Mouse (Mus musculus): ENCODE data around the gene Babam1.

The Babam1 gene

DNA sequence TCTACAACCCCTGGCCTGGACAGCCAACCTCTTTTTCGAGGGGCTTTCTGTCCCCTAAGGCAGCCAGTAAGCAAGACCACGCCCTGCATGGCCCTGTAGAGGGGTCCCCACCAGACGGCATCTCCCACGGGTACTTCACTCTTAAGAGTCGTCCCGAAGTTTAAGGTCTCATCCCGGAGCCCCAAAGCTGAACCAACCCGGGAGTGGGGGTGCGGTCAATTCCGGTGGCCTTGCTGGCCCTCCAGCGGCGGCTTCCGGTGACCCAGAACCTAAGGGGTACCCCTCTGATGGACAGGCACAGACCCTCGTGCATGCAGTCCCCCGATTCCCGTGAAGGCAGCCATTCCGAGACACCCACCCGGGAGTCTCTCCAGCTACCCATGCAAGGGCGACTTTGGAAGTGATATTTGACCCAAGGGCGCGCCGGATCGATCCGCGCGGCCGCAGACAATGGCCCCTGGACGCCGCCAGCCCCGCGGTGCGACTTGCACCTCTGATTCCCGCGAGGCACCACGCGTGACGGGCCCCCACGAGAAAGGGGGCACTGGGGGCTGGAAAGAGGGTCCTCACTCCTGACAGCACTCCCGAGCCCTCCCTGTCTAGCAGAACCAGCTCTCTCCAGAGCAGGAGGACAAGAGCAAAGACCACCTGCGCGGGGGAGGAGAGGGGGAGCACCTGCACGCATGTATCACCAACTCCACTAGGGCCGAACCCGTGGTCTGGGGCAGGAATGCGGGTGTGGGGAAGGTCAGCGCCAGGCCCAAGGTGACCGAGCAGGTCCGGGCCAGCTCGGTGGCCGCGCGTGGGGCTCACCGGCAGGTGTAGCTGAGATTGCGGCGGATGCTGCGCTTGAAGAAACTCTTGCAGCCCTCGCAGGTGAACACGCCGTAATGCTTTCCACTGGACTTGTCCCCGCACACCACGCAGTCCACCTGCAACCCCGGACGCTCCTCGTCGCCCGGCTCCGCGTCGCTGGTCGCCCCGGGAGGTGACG lies 16.2 kb upstream of the Babam1 start:
- peak; percentile 62 for DNase-seq (ENCODE audit: extremely low spot score, low spot score)

GRCm38 (mm10) chr8:71381421-71381970 lies 15.2 kb upstream of the Babam1 start, which contains the start of gene Nr2f6:
Gene Nr2f6, minus strand, starts transcription at chr8:71381960.
- peak; percentile 85 for DNase-seq (ENCODE audit: extremely low spot score, low spot score)

- DNase-seq (ENCODE audit: extremely low spot score, low spot score), result peak; percentile 92
Observed at GRCm38 (mm10) chr8:71381971-71382961, 14.4 kb upstream of the Babam1 start.

GRCm38 (mm10) chr8:71383396-71383795 lies 13.3 kb upstream of the Babam1 start:
- DNase-seq (ENCODE audit: extremely low spot score, low spot score), result peak; percentile 59

DNA sequence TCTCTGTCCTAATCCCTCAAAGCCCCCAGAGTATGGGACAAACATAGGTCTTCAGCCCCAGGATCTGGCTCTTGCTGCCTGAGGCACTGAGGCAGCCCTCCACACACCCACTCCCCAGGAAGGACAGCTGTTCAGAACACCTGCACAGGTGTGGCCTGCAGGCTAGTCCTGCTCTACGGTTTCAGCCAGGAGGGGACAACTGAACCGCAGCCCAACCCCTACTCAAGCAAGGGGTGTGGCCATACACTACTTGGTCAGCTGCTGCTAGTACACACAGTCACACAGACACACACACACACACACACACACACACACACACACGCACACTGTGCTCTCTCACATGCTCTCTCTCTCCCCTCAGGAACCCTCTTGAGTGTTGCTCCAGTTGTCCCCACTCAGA lies 12.8 kb upstream of the Babam1 start:
- no peak for DNase-seq (ENCODE audit: extremely low spot score, low spot score)

DNA sequence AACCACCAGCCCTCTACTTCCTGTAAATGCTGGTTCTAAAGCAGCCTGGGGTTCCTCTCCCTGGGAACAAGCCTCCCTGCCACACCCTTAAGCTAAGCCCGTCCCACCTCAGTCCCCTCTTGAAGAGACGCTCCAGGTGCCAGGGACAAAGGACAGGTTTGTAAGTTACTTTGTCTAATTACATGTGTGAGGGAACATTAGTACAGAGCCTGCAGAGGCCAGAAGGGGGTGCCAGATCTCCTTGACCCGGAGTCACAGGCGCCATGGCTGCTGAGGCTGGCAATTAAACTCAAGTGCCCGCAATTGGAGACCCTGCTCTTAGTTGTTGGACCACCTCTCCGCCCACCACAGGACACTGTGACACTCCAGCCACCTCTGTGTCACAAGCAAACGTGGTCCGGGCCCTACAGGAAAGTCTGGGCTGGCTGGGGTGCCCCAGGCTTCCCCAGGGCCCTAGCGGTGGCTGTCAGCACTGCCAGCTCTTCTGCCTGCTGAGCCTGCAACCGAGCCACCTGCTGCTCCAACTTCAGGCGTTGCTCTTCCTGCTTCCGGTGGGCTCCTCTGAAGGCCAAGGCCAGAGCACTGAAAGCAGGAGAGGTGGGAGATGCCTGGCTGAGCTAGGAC lies 11.3 kb upstream of the Babam1 start:
- no peak for DNase-seq (ENCODE audit: extremely low spot score, low spot score)

DNA sequence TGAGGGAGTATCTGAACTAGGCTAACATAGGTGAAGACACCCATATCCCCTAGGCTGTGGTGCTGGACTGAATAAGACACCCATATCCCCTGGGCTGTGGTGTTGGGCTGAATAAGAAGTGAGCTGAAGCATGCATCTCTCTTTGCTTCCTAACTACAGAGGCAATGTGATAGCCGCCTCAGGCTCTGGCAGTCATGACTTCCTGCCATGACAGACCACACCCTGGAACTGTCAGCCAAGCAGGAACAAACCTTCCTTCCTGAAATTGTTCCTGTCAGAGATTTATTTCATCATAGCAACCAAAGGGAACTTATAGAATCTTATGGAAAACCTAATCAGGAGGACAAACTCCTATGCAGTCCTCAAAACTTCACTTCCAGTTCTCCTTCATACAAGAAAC lies 8.4 kb upstream of the Babam1 start:
- no peak for DNase-seq (ENCODE audit: extremely low spot score, low spot score)

DNA sequence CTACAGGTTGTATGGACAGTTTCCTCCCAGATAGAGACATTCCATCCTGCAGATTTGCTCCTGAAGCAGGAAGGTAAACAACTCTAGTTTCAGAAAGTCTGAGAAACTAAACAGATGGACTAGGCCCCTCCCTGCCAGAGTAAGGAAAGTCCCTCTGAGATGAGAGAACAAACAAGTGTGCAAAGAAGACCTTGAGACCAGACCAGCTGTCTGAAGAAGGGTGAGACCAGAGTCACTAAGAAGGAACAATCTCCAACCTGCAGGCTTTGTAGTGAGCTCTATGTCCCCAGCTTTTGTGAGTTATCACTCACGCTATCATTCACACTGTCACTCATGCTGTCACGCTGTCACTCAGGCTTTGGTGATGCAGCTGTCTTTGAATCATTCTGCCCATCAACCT lies 5.0 kb upstream of the Babam1 start:
- DNase-seq (ENCODE audit: extremely low spot score, low spot score), result no peak

- DNase-seq (ENCODE audit: extremely low spot score, low spot score), result no peak
Observed at GRCm38 (mm10) chr8:71392391-71392790, 4.3 kb upstream of the Babam1 start.

DNA sequence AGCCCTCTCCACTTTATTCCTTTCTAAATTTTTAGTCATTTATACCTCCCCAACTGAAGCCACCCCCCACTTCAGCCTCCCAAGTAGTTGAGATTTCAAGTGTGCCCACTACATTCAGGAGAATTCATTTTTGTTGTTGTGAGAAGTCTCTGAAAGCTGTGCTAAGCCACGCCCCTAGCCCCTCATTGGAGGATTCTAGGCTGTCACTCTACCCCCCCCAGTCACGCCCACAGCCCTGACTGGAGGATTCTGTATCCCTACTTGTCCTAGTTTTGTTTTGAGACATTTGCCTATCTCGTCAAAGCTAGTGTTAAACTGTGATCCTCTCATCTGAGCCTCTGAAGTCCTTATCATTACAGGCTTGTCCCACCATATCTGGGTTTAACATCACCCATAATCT lies 3.8 kb upstream of the Babam1 start:
- DNase-seq (ENCODE audit: extremely low spot score, low spot score), result no peak

DNA sequence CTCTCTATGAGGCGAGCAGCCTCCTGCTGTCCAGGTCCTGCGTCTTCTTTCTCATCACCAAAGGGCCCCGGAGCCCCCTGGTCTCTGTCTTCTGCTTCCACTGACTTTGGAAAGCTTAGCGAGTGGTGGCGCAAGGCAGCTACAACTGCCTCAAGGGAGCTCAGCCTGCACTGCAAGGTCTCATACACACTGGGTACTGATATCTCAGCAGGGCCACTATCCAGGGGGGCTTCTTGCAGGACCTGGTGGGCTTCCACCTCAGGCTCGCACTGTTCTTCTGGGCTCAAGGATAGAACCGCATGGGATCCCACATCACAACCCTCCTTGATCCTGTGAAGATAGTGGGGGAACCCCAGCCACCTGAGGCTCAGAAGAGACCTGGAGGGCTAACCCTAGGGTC lies 2.2 kb upstream of the Babam1 start:
- no peak for DNase-seq (ENCODE audit: extremely low spot score, low spot score)

GRCm38 (mm10) chr8:71395071-71395470 lies 1.6 kb upstream of the Babam1 start:
- DNase-seq (ENCODE audit: extremely low spot score, low spot score), result no peak

DNA sequence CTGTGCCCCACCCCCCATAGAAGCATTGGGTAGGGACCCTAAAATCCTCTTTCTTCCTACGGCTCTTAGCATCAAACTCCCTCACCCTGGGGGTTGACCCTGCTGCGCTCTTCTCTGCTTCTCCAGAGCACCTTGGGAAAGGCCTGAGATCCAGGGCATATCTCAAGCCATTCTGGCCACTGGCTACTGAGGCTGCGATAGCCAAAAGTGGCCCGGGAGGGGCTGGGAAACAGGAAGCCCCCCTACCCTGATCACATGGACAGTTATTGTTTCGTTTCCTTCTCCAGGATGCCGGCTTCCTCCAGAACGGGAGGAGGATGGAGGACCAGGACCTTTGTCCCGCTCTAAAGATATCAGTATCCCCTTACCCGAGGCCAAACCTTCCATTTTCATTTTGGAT lies 1.0 kb upstream of the Babam1 start, which contains the start of gene Ushbp1:
Gene Ushbp1 (minus strand): TSS at position 174 of the 400 bp plus-strand sequence.
- no peak for DNase-seq (ENCODE audit: extremely low spot score, low spot score)

- DNase-seq (ENCODE audit: extremely low spot score, low spot score), result no peak
Observed at GRCm38 (mm10) chr8:71397701-71398100, 1.0 kb downstream of the Babam1 start.

DNA sequence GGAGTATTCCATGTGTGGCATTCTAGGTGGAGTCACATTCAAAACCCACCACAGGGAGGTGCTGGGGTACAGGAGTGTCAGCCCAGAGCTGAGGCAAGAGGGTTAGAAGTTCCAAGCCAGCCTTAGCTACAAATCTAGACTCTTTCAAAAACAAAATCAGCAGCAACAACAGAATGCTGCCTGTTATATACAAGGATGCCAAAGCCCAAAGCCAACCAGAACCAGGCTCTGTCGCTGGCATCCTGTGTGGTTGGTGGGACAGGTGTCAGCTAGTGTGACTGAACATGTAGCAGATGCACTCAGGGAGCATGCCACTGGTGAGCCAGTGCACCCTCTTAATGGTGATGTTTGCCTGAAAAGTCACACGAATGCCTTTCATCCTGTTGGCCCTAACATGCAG lies 4.2 kb downstream of the Babam1 start:
- no peak for DNase-seq (ENCODE audit: extremely low spot score, low spot score)

DNA sequence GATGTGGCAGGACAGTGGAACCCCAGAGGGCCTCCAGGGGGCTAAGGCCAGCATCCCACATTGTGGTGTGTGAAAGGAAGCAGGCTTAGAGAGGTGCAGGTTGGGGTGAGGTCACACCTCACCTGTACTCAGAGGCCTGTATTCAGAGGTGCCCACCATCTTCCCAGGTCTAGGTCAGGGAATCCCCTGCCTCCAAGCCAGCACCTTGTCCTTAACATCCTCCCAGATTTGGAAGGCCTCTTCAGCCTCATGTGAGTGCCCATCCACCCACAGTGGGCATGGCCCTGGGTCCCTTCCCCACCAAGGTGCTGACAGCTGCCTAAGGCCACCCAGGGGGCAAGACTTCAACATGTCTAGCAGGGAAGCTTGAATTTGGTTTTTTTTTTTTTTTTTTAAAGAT lies 4.8 kb downstream of the Babam1 start:
- no peak for DNase-seq (ENCODE audit: extremely low spot score, low spot score)

- peak; percentile 11 for DNase-seq (ENCODE audit: extremely low spot score, low spot score)
Observed at GRCm38 (mm10) chr8:71402446-71402964, 5.8 kb downstream of the Babam1 start.

DNA sequence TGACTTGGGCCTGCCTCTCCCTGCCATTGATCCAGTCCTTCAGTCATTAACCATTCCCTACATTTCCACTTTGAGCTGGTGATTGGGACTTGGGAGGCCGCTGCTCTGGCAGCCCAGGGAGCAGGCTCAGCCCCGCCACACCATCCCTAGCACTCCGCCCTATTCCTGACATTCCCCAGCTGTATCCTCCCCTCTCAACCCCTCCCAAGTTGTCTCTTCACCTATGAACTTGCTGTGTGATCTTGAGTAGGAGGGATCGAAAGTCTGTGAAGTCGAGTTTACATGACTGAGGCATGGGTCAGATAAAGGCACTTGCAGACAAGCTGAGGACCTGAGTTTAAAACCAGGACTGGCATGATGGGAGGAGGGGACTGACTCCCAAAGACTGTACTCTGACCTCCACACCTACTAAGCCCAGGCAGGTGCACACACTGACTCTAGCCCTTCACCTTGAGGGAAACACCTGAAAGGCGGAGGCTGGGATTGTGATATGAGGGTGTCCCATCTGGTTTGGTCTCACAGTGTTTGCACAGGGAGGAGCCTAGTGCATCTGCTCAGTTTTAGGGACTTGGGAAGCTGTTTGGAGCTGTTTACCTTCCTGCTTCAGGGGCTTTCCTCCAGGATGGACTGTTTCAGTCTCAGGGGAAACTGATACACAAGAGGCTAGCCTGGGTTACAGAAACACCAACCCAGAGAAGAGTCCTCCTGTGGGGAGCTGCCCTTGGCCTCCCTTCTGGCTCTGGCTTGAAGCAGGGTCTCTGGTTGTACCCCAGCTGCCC lies 6.6 kb downstream of the Babam1 start:
- DNase-seq (ENCODE audit: extremely low spot score, low spot score), result peak; percentile 10

- DNase-seq (ENCODE audit: extremely low spot score, low spot score), result peak; percentile 12
Observed at GRCm38 (mm10) chr8:71404011-71404410, 7.3 kb downstream of the Babam1 start.

DNA sequence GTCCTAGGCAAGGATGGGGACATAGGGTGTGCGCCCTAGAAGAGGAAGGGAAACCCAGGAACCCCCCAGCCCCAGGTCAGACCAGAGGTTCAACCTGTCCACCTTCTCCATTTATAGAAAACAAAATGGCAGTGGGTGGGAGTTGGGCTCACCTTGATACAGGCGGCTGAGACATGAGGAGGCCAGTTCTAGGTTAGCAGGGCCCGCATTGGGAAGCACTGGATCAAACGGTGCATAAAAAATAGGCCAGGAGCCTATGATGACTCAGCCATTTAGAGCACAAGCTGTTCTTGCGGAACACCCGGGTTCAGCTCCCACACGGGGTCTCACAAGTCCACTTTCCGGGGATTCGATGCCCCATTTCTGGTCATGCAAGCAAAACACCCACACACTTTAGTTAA lies 8.3 kb downstream of the Babam1 start:
- peak; percentile 14 for DNase-seq (ENCODE audit: extremely low spot score, low spot score)

Measured in neural tube, embryonic 10.5 days (tissue).